Mouse (Mus musculus) cerebellum, adult 2 months (tissue): Measurements from ENCODE around the gene Stat5a.

Experiments
- CTCF ChIP-seq: fragments of 200-500 bp; IDR thresholded peaks from 2 replicates; pipeline ENCODE4 v1.5.1; 2011; ENCODE audit warnings: low read depth, mild to moderate bottlenecking, control low read depth, low read length, moderate library complexity, borderline replicate concordance; ENCODE audit not compliant: insufficient read depth
- POLR2A ChIP-seq: fragments of 200-500 bp; IDR thresholded peaks from 2 replicates; pipeline ENCODE4 v1.6.1; 2011; ENCODE audit warnings: low read length, control low read depth, borderline replicate concordance; ENCODE audit not compliant: insufficient read depth

GRCm38 (mm10) chr11:100855178-100855577 lies 4.0 kb upstream of the Stat5a start:
- TF ChIP-seq CTCF (no peak), POLR2A (no peak)
